Mouse (Mus musculus): ENCODE measurements around the gene Cbx7. TPM values are rescaled to one million over a fixed set of nuclear protein-coding genes. Genes with fewer than 3 reads are reported as not detected.
"Not testable (repeated sequence)": the region's sequence is repeated elsewhere in the genome, so short reads cannot be mapped to it uniquely, and the experiment has no call there.

The Cbx7 gene
- total RNA-seq, 2 experiments from 2014 or later: 27.1 to 29.5 TPM

DNA sequence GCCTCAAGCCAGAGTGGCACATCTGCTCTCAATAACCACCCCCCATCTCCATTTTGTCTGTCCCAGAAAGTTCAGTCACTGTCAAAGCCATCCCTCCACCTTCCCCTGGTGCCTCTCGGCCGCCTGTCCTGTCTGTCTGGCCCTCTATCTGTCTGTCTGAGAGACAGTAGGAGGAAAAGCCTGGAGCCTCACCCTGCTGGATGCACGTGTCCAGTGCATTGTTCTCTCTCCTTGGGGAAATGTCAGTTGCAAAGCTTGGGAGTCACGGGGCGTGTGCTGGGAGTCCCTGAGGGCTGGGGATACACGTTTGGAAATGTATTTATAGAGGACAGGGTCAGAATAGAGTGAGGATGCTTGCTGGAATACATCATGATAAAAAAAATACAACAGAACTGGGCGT is 17.4 kb downstream of the Cbx7 start:
- no peak for DNase-seq (ENCODE audit: low spot score in 2 of 2)
- intact Hi-C loops (cut with DNase I): loop anchor here (5.0 kb wide), 1 partner anchor 49 kb away; no protein-coding TSS in a partner anchor

DNA sequence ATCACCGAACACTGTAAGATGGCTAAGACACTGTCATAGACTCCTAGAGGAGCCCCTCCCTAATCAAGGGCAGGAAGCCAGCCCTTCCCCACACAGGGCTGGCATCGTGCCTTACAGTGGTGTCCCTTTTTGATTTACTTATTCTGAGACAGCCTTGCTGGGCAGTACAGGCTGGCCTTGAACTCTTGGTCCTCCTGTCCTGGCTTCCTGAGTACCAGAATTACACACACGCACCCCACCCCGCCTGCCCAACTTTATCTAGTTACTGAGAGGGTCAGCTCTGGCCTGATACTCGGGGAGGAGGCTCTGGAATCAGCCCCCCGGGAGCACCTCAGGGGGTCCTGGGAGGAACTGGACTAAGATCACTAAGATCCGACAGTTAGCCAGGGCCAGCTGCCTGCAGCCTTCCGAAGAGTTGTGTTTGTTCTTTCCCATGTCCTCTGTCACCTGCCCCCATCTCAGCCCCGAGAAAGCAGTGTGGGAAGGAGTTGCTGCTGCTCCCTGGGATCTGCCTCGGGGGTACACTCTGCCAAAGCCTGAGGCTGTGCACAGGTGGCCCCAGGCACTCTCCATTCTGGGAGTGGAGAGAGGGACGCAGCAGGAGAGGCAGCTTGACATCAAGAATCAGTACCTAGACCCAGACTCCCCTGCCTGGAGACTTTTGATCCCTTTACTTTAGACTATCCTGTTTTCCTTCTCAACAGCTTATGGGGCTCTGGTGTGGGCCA is 18.3 kb downstream of the Cbx7 start:
- no peak for DNase-seq (ENCODE audit: low spot score in 2 of 2)
- intact Hi-C loops (cut with DNase I): loop anchor here (5.0 kb wide), 1 partner anchor 50 kb away; no protein-coding TSS in a partner anchor

DNA sequence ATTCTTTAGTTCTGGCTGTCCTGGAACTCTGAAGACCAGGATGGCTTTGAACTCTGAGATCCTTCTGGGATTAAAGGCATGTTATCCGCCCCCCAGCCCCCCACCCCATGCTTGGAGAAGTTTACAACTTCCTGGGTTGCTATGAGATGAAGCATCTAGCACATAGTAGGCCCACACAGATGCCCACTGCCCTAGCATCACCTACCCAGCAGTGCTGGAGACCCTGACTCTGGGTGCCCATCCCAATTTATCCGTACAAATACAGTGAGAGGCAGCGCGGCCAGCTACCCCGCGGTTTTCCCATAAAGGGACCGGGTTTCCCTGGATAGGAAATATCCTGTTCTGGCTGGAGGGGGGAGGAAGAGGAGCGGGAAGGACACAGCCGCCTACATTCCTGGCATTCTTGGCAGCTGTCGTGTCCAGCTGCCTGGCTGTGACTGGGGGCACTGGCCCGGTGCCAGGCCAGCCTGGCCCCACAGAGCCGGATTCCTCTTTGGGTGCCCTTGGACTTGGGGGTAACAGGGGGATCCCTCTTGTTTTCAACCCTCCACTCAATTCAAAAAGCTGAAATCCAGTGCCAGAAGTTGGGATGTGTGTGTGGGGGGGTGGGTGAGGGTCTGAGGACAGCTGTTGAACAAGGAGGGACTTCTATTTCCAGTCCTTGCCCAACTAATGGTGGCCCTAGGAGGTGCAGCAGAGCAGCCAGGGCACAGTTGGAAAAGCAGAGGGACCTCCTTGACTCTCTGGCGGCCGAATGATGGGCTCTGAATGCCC is 19.0 kb downstream of the Cbx7 start:
- intact Hi-C loops (cut with DNase I): loop anchor here (2.0 to 5.0 kb wide), 2 partner anchors 50 to 61 kb away; no protein-coding TSS in a partner anchor

DNA sequence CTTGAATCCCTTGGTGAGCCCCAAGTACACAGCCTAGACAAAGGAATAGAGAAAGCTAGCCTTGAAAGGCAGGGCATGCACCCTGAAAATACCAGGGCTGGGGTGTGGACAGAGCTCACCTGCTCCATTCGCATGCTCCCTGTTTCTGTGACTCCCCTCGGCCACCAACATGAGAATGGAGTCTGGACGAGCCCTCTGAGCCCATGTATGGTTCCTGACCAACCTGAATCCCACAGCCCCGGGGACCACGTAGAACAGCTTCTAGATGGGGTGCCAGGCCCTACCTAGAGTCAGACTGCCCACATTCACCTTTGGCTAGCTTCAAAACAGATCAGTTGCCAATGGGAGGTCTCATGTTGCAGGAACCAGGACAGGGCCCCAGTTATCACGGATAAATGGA is 19.7 kb downstream of the Cbx7 start:
- no peak for DNase-seq (ENCODE audit: low spot score in 2 of 2)
- intact Hi-C loops (cut with DNase I): loop anchor here (2.0 to 5.0 kb wide), 2 partner anchors 51 to 62 kb away; no protein-coding TSS in a partner anchor

More for the DNA sequence above, 19.0 kb downstream of the Cbx7 start:
- no peak for DNase-seq (ENCODE audit: low spot score in 2 of 2)

DNA sequence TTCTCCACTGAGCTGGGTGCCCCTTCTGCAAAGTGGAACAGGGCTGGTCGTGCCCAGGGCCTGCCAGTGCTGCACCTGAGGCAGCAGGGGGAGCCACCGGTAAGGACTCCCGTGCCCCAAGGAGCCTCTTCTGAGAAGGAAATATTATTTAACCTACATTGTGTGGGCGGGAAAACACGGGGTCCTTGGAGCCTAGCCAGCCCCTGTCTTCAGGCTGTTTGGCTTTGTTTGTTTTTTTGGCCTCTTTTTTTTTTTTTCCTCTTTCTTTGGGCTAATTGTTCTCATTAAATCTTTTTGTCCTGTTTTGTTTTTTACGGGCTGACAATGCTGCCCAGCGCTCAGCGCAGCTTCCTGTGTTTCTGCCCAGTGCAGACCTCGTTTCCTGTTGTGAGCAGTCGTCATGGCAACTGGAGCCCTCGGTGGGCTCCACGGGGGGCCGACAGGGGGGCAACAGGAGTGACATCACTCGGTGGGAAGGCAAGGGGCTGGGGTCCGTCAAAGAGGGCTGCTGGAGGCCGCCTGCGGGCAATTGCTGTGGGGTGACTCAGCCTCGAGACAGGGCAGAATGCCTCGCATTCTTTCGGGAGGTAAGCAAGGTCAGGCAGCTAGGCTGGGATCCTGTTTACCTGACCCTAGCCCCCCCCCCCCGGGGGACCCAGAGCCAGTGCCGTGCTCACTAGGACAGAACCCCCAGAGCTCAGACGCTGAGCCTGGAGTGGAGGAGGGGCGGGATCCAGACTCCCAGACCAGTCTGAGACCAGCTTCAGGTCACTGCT is 20.5 kb downstream of the Cbx7 start:
- intact Hi-C loops (cut with DNase I): loop anchor here (2.0 to 5.0 kb wide), 2 partner anchors 52 to 62 kb away; no protein-coding TSS in a partner anchor
- peak; percentile 43 to 65 for DNase-seq (ENCODE audit: low spot score in 2 of 2)

DNA sequence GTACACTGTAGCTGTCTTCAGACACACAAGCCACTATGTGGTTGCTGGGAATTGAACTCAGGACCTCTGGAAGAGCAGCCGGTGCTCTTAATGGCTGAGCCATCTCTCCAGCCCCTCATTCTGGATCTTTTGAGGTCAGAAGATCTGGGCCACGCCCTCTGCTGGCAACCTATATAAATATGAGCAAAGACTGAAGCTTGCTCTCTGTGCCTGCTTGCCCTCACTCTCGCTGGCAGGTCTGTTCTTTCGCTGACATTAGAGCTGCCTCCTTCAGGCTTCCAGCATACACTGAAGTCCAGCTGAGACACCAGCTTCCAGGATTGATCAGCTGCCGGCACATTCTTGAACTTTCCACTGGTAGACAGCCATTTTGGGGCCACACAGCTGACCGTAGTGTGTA is 23.2 kb downstream of the Cbx7 start:
- intact Hi-C loops (cut with DNase I): loop anchor here (2.0 kb wide), 2 partner anchors 117 to 129 kb away; no protein-coding TSS in a partner anchor
- DNase-seq (ENCODE audit: low spot score in 2 of 2): no peak

DNA sequence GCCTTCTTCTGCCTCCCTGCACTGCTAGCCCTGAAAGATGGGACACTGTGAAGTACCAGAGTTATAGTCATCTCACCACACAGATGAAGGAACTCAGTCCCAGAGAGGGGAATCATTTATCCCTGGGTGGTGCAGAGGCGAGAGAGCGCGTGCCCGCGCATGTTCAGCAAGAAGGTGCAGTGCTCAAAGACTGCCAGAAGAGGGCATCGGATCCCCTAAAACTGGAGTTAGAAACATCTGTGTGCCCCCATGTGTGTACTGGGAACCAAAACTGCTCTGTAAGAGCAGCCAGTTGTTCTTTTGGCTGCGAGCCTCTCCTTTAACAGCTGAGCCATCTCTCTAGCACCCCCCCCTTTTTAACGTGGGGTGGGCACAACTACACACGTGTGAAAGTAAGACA is 24.1 kb downstream of the Cbx7 start:
- DNase-seq (ENCODE audit: low spot score in 2 of 2): no peak

DNA sequence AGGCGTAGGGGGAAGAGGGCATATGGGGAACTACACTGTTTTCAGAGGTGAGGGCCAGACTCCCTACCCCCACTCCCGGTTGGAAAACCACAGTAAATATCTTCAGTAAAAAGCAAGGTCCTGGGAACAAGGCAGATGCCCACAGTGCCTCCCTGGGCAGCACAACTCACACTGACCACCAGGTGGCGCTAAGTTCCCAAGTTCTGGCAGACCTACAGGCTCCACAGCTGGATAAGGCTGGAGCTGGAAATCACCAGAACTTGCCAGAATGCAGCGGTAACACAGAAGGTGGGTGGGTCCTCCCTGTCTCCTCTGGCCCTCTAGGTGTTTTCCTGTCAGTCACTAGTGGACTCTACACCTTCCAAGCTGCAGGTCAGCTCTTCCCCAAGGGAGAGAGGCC is 24.9 kb downstream of the Cbx7 start:
- DNase-seq (ENCODE audit: low spot score in 2 of 2): peak; percentile 89 to 90
- intact Hi-C loops (cut with DNase I): loop anchor here (2.0 kb wide), 2 partner anchors 119 to 131 kb away; no protein-coding TSS in a partner anchor

More for the DNA sequence above, 24.1 kb downstream of the Cbx7 start:
- intact Hi-C loops (cut with DNase I): loop anchor here (2.0 kb wide), 2 partner anchors 118 to 130 kb away; no protein-coding TSS in a partner anchor

DNA sequence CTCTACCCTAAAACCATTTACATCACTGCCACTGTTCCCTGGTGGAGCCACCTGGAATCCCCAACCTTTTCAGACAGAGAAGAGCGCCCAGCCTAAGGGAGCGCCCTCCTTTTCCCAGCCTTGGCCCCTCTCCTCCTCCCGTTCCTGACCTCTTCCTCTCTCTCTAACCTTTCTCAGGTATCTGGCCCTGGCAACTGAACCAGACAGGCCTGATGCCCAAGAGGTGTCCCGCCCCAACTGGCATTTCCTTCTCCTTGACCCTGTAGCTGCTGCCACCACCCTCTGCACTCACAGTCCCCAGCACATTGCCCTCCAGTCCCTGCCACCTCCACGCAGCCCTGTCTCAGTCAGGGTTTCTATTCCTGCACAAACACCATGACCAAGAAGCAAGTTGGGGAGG is 26.0 kb downstream of the Cbx7 start:
- no peak for DNase-seq (ENCODE audit: low spot score in 2 of 2)
- intact Hi-C loops (cut with DNase I): no loop called here

DNA sequence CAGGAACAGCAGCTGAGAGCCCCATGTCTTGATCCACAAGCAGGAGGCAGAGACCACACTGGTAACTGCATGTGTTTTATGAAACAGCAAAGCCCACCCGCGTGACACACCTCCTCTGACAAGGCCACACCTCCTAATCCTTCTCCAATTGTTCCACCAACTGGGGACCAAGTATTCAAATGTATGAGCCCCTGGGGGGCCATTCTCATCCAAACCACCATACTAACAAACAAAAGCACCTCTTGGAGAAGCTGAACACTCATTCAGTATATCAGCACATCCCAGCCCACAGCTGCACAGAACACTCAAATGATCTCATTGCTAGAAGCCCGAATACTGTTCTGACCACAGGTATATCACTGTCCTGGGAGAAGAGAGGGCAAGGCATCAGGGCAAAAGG is 27.3 kb downstream of the Cbx7 start:
- intact Hi-C loops (cut with DNase I): no loop called here
- DNase-seq (ENCODE audit: low spot score in 2 of 2): no peak

DNA sequence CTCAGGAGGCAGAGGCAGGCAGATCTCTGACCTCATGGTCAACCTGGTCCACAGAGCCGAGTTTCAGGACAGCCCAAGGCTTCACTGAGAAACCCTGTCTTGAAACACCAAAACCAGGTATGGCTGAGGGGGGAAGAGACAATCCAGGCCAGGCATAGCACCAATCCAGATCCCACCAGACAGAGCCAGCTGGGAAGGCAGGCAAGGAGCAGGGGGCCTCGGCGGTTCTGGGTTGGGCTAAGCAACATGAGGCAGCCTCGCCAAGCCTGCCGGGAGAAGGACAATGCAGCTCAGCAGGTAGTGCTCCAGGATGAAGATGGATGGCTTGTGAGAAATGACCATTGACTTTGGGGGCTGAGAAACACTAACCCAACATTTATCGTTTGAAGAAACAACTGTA is 28.4 kb downstream of the Cbx7 start:
- no peak for DNase-seq (ENCODE audit: low spot score in 2 of 2)
- intact Hi-C loops (cut with DNase I): no loop called here

DNA sequence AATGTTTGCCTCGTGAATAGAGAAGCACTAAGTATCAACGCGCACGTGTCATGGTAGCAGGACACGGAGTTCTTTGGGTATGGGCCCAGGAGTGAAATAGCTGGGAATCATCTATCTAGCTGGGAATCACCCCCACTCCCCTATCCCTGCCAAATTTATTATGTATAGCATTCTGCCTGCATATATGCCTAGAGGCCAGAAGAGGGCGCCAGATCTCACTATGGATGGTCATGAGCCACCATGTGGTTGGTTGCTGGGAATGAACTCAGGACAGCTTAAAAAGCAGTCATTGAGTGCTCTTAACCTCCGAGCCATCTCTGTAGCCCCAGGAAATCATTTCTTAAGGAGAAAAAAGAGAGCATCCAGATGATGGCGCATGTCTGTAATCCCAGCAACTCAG is 30.0 kb downstream of the Cbx7 start:
- intact Hi-C loops (cut with DNase I): loop anchor here (2.0 kb wide), 1 partner anchor 188 kb away; no protein-coding TSS in a partner anchor
- no peak for DNase-seq (ENCODE audit: low spot score in 2 of 2)

DNA sequence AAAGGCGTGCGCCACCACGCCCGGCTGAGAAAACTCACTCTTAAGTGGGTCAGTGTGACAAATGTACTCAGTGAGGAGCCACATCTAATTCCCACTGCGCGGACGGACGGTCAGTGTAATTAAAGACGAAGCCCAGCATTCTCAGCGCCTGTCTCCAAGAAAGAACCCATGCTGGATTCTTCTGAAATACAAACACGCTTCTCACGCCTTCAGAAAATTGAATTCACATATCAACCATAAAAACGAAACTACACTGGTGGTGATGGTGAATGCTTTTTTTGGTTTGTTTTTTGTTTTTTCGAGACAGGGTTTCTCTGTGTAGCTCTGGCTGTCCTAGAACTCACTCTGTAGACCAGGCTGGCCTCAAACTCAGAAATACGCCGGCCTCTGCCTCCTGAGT is 31.0 kb downstream of the Cbx7 start:
- no peak for DNase-seq (ENCODE audit: low spot score in 2 of 2)
- intact Hi-C loops (cut with DNase I): loop anchor here (2.0 to 10.0 kb wide), 2 partner anchors 187 to 285 kb away; no protein-coding TSS in a partner anchor

DNA sequence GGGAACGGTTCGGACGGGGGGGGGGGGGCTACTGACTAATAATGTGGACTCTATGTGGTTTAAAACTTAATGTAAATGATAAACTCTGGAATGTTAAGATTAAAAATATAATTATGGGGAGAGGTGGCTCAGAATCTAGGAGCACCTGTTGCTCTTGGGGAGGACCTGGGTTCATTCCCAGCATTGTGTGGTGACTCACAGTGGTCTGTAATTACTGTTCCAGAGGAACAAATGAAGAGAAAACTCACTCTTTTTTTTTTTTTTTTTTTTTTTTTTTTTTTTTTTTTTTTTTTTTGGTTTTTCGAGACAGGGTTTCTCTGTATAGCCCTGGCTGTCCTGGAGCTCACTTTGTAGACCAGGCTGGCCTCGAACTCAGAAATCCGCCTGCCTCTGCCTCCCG is 31.4 kb downstream of the Cbx7 start:
- intact Hi-C loops (cut with DNase I): loop anchor here (10.0 kb wide), 1 partner anchor 285 kb away; no protein-coding TSS in a partner anchor
- not testable (repeated sequence) for DNase-seq (ENCODE audit: low spot score in 2 of 2)

DNA sequence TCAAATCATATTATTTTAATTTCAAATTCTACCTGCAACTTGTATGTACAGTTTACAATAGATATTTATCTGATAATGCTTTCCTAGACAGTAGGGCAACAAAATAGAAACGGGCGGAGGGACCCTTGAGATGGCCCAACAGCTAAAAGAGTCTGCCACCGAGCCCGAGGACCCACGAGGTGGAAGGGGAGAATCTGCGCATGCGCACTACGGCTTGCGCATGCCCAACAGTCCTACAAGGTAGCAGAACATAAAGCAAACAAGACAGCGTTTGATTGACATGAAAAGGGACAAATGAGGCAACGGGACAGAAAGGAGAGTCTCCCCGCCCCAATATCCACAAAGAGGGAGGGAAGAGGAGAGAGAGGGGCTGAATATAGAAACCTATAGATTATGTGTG is 31.9 kb downstream of the Cbx7 start:
- DNase-seq (ENCODE audit: low spot score in 2 of 2): no peak
- intact Hi-C loops (cut with DNase I): loop anchor here (10.0 kb wide), 1 partner anchor 286 kb away; no protein-coding TSS in a partner anchor

DNA sequence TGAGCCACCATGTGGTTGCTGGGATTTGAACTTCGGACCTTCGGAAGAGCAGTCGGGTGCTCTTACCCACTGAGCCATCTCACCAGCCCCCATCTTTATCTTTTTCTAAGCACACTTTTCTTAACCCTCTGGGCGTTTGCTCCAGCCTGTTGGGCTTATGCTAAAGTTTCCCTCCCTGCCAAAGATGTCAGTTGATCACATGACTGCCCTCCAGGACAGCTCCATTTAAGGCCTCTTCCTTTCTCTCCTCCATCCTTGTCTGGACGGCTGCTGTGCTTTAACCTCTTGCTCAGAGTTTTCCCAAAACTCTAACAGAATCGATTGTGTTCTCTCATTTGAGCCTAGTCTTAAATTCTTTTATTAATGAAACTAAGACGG is 34.6 kb downstream of the Cbx7 start:
- intact Hi-C loops (cut with DNase I): loop anchor here (10.0 kb wide), 1 partner anchor 288 kb away; no protein-coding TSS in a partner anchor
- no peak for DNase-seq (ENCODE audit: low spot score in 2 of 2)

DNA sequence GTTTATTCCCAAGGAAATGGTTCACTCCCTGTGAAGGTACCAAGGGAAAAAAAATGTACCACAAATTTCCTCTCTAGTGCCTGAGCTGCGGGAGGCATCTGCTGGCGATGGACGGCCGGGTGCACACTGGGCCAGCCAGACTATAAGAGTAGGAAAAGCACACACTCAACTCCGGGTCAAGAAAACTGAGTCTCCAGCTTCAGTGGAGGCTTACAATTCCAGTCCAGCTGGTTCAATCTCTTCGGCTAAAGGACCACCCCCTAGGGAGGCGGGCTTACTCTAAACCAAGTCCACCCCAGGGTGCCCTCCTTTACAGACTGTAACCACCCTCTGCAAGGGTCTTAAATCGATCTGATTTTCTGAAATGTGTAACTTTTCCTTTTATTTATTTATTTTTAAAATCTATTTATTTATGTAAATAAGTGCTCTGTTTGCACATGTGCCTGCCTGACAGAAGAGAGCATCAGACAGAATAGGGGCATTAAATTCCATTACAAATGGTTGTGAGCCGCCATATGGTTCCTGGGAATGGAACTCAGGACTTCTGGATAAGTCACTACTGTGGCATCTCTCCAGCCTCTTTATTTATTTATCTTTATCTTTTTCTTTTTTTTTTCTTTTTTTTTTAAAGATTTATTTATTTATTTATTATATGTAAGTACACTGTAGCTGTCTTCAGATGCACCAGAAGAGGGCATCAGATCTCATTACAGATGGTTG is 35.1 kb downstream of the Cbx7 start:
- intact Hi-C loops (cut with DNase I): loop anchor here (10.0 kb wide), 1 partner anchor 289 kb away; no protein-coding TSS in a partner anchor
- DNase-seq (ENCODE audit: low spot score in 2 of 2): no peak

DNA sequence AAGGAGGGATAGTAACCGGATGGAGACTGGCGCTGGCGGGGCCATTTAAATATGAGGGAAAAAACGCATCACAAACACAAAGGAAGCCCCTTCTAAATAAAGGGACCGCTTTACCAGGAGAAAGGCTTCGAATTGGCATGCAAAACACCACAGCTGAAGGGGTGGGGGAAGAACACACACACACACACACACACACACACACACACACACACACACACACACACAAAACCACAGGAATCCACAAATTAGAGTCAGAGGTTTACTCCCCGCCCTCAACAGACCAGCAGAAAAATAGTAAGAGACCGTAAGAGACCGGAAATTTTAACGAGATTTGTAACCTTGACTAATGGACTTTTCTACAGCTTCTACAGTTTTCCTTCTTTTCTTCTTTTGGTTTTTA is 36.1 kb downstream of the Cbx7 start:
- no peak for DNase-seq (ENCODE audit: low spot score in 2 of 2)
- intact Hi-C loops (cut with DNase I): loop anchor here (10.0 kb wide), 1 partner anchor 290 kb away; no protein-coding TSS in a partner anchor

Measured in left cerebral cortex, postnatal 25 days (tissue).